15 mouse cellular contexts compared by ENCODE assay signal in the genomic region with DNA sequence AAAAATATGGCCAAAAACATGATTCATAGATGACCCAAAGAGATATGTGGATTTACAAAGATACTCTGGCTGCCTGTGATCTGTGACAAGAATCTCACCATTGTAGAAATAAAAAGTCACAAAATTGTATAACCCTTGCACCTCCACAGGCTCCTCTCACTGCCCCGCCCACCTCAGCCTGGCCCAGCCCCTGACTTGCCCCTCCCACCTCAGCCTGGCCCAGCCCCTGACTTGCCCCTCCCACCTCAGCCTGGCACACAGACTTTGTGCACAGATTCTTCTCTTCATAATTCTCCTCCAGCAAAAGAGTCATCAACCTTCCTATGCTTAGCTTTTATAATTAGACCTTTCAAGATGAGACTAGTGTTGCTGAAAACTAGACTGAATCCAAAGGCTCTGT.
DNase-seq lines count a peak whose midpoint lies in the region; TF ChIP-seq lines count a peak whose summit lies in the region.
"Had no signal": no experiment of that assay in that cellular context is flagged by ENCODE, and none has a peak within 500 bp of the region (broad histone marks: within the 10 kb centered on the region; RNA-seq: fewer than 3 reads in every experiment).

No protein-coding gene starts in this region.

- TF ChIP-seq CTCF in kidney, adult 2 months (conservative IDR thresholded peaks at IDR 0.05; ENCODE audit: insufficient read depth, insufficient read length, low read depth, low read length): no peak
- TF ChIP-seq CTCF in thymus, adult 2 months (IDR thresholded peaks at IDR 0.05; ENCODE audit: borderline replicate concordance, control insufficient read depth, extremely low read depth, insufficient read depth, low read length, poor library complexity): no peak
- no peak for TF ChIP-seq CTCF in lung, adult 2 months (IDR thresholded peaks at IDR 0.05; ENCODE audit: insufficient read depth, low read length)

- peak overlapping the region; percentile 56 for H3K4me2 ChIP-seq in myocyte (ENCODE audit: low read depth)
- H3K4me2 ChIP-seq: forebrain, embryonic 13.5 days; hindbrain, embryonic 13.5 days; midbrain, embryonic 12.5 days had no signal

- H3K27me3 ChIP-seq in kidney, adult 2 months (replicated peaks; ENCODE audit: control insufficient read depth, insufficient read depth, low read length): no peaks in the 10 kb centered on the region
- no peaks in the 10 kb centered on the region for H3K27me3 ChIP-seq in thymus, adult 2 months (ENCODE audit: control insufficient read depth, insufficient read depth, low read length)
- no peaks in the 10 kb centered on the region for H3K27me3 ChIP-seq in myocyte (ENCODE audit: control insufficient read depth, insufficient read depth, insufficient read length)
- H3K27me3 ChIP-seq: forebrain, embryonic 13.5 days; hindbrain, embryonic 13.5 days; midbrain, embryonic 12.5 days had no signal

- H3K27ac ChIP-seq in kidney, adult 2 months (ENCODE audit: insufficient read depth, low read depth, low read length): no peak overlapping the region
- no peak overlapping the region for H3K27ac ChIP-seq in thymus, adult 2 months (ENCODE audit: control insufficient read depth, insufficient read depth, low read length)
- H3K27ac ChIP-seq: forebrain, embryonic 13.5 days; heart, adult 2 months; hindbrain, embryonic 13.5 days; midbrain, embryonic 12.5 days had no signal

- H3K4me1 ChIP-seq in kidney, adult 2 months (ENCODE audit: control insufficient read depth, insufficient read depth, low read length): no peaks in the 10 kb centered on the region
- no peaks in the 10 kb centered on the region for H3K4me1 ChIP-seq in thymus, adult 2 months (replicated peaks; ENCODE audit: control insufficient read depth, insufficient read depth, low read length)
- H3K4me1 ChIP-seq in lung, adult 2 months (ENCODE audit: control insufficient read depth, insufficient read depth, low read length): no peaks in the 10 kb centered on the region

- H3K36me3 ChIP-seq in kidney, adult 2 months (ENCODE audit: control insufficient read depth, insufficient read depth, low read length): no peaks in the 10 kb centered on the region
- no peaks in the 10 kb centered on the region for H3K36me3 ChIP-seq in thymus, adult 2 months (ENCODE audit: control insufficient read depth, insufficient read depth, low read length)
- no peaks in the 10 kb centered on the region for H3K36me3 ChIP-seq in myocyte (ENCODE audit: control insufficient read depth, insufficient read depth)
- H3K36me3 ChIP-seq: hindbrain, embryonic 13.5 days; midbrain, embryonic 12.5 days had no signal

- DNase-seq in adrenal gland, postnatal 25 days: peak; percentile 10
- no peak for DNase-seq in adrenal gland, postnatal 4 days (ENCODE audit: low spot score in 2 of 2)
- peak; percentile 8 for DNase-seq in kidney, postnatal 14 days
- DNase-seq in kidney, adult 2 months: no peak
- peak; percentile 3 for DNase-seq in thymus, adult 2 months
- DNase-seq in thymus, adult 18-20 months: no peak
- no peak for DNase-seq in lung, adult 2 months
- DNase-seq: cerebellum, adult 9-10 months; embryo, embryonic 11 days; heart, adult 2 months; retina, postnatal 1 day had no signal

- WGBS in kidney, adult 2 months: 100% methylated on average over 1 of the region's 1 CpGs
- 100% methylated on average over 1 of the region's 1 CpGs for WGBS in thymus, adult 2 months
- 76% methylated on average over 1 of the region's 1 CpGs for WGBS in lung, adult 2 months

- H3K79me2 ChIP-seq in myocyte (ENCODE audit: control insufficient read depth, insufficient read depth): no peaks in the 10 kb centered on the region

- no peak overlapping the region for H3K4me3 ChIP-seq in kidney, adult 2 months (ENCODE audit: insufficient read depth, low read depth, low read length)
- H3K4me3 ChIP-seq in thymus, adult 2 months (ENCODE audit: control insufficient read depth, insufficient read depth, low read length): no peak overlapping the region
- H3K4me3 ChIP-seq in myocyte: no peak overlapping the region
- H3K4me3 ChIP-seq in lung, adult 2 months (replicated peaks; ENCODE audit: extremely low read depth, low read depth, low read length): no peak overlapping the region
- H3K4me3 ChIP-seq: forebrain, embryonic 13.5 days; heart, adult 2 months; hindbrain, embryonic 13.5 days; midbrain, embryonic 12.5 days had no signal

- no peak for TF ChIP-seq POLR2A in kidney, adult 2 months (IDR thresholded peaks at IDR 0.05; ENCODE audit: low read depth, low read length)
- TF ChIP-seq POLR2A in thymus, adult 2 months (IDR thresholded peaks at IDR 0.05; ENCODE audit: control insufficient read depth, extremely low read depth, insufficient read depth, low read length, poor library complexity): no peak
- no peak for TF ChIP-seq POLR2A in myocyte (IDR thresholded peaks at IDR 0.05; ENCODE audit: insufficient read length, low read depth)
- no peak for TF ChIP-seq POLR2A in lung, adult 2 months (IDR thresholded peaks at IDR 0.05; ENCODE audit: borderline replicate concordance, extremely low read depth, low read depth, low read length)

- no peak overlapping the region for H3ac ChIP-seq in myocyte (ENCODE audit: control insufficient read depth, insufficient read length)

TF ChIP-seq in myocyte, 11 proteins besides CTCF, POLR2A, EP300 and RAD21:
- TF ChIP-seq MYOD1 (IDR thresholded peaks at IDR 0.05; ENCODE audit: control insufficient read depth in 1 of 3, insufficient read length in 2 of 3, low read depth in 2 of 3) (no peak), SRF (IDR thresholded peaks at IDR 0.05; ENCODE audit: control insufficient read depth, insufficient read length, low read depth) (no peak), MYOG (IDR thresholded peaks at IDR 0.05; ENCODE audit: control insufficient read depth in 1 of 3, insufficient read depth in 1 of 3, insufficient read length in 2 of 3, low read depth in 2 of 3) (no peak), MAX (IDR thresholded peaks at IDR 0.05; ENCODE audit: low read depth) (no peak), TCF3 (IDR thresholded peaks at IDR 0.05; ENCODE audit: insufficient read length, low read depth) (no peak), E2F4 (IDR thresholded peaks at IDR 0.05; ENCODE audit: insufficient read depth) (no peak), USF1 (IDR thresholded peaks at IDR 0.05; ENCODE audit: low read depth) (no peak), POLR2AphosphoS2 (IDR thresholded peaks at IDR 0.05; ENCODE audit: insufficient read length, low read depth) (no peak), TCF12 (IDR thresholded peaks at IDR 0.05; ENCODE audit: insufficient read depth, poor library complexity, severe bottlenecking) (no peak), REST (IDR thresholded peaks at IDR 0.05; ENCODE audit: insufficient read depth, insufficient read length) (no peak), CEBPB (IDR thresholded peaks at IDR 0.05; ENCODE audit: insufficient read depth, poor library complexity, severe bottlenecking) (no peak)

Comparison
In these comparisons a context has a peak if more than half of its experiments do, and no peak if none do; other contexts are left out.
1. DNase-seq: peak in adrenal gland, postnatal 25 days (single experiment), kidney, postnatal 14 days (single experiment) and thymus, adult 2 months (single experiment); none in adrenal gland, postnatal 4 days (0 of 2), kidney, adult 2 months (single experiment), thymus, adult 18-20 months (0 of 2) and lung, adult 2 months (single experiment).